Mouse (Mus musculus) brain, adult 2 months (tissue): ENCODE measurements at regions not wholly inside any gene's neighbourhood (a gene's known extent, or its start where the extent isn't known, plus 50 kb on each side); places are given as distances from the start of the nearest gene placed in this dataset.
A peak's percentile ranks its signal among the peaks of the same experiment; 100 is the strongest.

Experiments used
- DNase-seq: peaks from one replicate; pipeline ENCODE4 v3.0.0; 2011; ENCODE audit warnings: low read depth, low spot score

DNA sequence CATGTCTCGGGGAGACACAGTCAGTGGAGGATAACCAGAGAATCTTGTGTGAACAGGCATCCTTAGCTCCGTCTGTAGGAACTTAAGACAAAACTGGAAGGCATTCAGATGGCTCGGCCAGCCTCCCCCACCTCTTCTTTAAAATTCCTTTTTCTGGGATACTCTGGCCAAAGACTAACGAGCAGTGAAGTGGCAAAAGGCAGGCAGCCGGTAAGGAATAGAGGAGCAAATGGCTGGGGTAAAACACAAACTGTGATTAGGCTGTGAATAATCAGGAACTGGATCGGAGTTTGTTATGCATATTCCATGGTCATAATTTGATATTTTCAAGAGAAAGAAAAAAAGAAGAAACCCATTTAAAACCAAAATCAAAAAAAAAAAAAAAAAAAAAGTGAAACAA is 287.8 kb upstream of the Vrk2 start:
- peak; percentile 1 for DNase-seq
